Mouse (Mus musculus) midbrain, embryonic 11.5 days (tissue): ENCODE measurements around the gene Sema3b. TPM values are rescaled to one million over a fixed set of nuclear protein-coding genes. Genes with fewer than 3 reads are reported as not detected.
"Not testable (repeated sequence)": the region's sequence is repeated elsewhere in the genome, so short reads cannot be mapped to it uniquely, and the experiment has no call there.

ENCODE experiments used
- ATAC-seq: fragments of 200-750 bp; cut with Nextera tagmentation; 2 replicates; pipeline ENCODE4 v1.8.0; 2017; ENCODE audit warnings: moderate TSS enrichment, moderate library complexity; ENCODE audit not compliant: low FRiP score
- DNase-seq: peaks from one replicate; pipeline ENCODE4 v3.0.0; 2015; ENCODE audit warnings: low spot score; ENCODE audit errors: missing footprints
- H3K27ac ChIP-seq: fragments of 300-500 bp; sonication (generic); 2 replicates; pipeline ENCODE4 v1.5.1; 2014; ENCODE audit warnings: low read depth, low read length
- H3K27me3 ChIP-seq: fragments of 300-500 bp; sonication (generic); 2 replicates; pipeline ENCODE4 v1.6.1; 2014; ENCODE audit warnings: mild to moderate bottlenecking, low read length, moderate library complexity, mixed read lengths; ENCODE audit not compliant: control insufficient read depth, insufficient read depth
- H3K36me3 ChIP-seq: fragments of 300-500 bp; sonication (generic); 2 replicates; pipeline ENCODE4 v1.6.1; 2014; ENCODE audit warnings: mild to moderate bottlenecking, low read length, moderate library complexity, mixed read lengths; ENCODE audit not compliant: control insufficient read depth, insufficient read depth
- H3K4me1 ChIP-seq: fragments of 300-500 bp; sonication (generic); 2 replicates; pipeline ENCODE4 v1.6.1; 2014; ENCODE audit warnings: low read length; ENCODE audit not compliant: control insufficient read depth, insufficient read depth
- H3K4me2 ChIP-seq: fragments of 300-500 bp; sonication (generic); 2 replicates; pipeline ENCODE4 v1.6.1; 2014; ENCODE audit warnings: mild to moderate bottlenecking, moderate library complexity
- H3K4me3 ChIP-seq: fragments of 300-500 bp; sonication (generic); 2 replicates; pipeline ENCODE4 v1.5.1; 2014; ENCODE audit warnings: low read depth, low read length
- H3K9ac ChIP-seq: fragments of 300-500 bp; sonication (generic); 2 replicates; pipeline ENCODE4 v1.6.1; 2014; ENCODE audit warnings: low read length
- H3K9me3 ChIP-seq: fragments of 300-500 bp; sonication (generic); 2 replicates; pipeline ENCODE4 v1.6.1; 2016; ENCODE audit warnings: low read length; ENCODE audit not compliant: control insufficient read depth
- WGBS: fragments of 180-500 bp; shearing (Covaris S2); extraction: QIAGEN DNeasy Blood & Tissue Kit; methylation state at CpG from one replicate; pipeline ENCODE4 v1.1.7; 2014; 5-methylcytosine and 5-hydroxymethylcytosine counted together
- polyA plus RNA-seq: library from polyadenylated mRNA; unstranded; fragments of >200 nt; fragmentation: Nextera tagmentation; extraction: Ambion mirVana; gene quantifications from 2 replicates; pipeline ENCODE4 v1.2.1, GENCODE M21; 2014

The Sema3b gene
- polyA plus RNA-seq, 1 experiment from 2014 or later, result 2.1 TPM

- not testable (repeated sequence) for H3K27ac ChIP-seq, ATAC-seq
These were observed 43.5 kb downstream of the Sema3b start for GRCm38 (mm10) chr9:107565556-107565955.

DNA sequence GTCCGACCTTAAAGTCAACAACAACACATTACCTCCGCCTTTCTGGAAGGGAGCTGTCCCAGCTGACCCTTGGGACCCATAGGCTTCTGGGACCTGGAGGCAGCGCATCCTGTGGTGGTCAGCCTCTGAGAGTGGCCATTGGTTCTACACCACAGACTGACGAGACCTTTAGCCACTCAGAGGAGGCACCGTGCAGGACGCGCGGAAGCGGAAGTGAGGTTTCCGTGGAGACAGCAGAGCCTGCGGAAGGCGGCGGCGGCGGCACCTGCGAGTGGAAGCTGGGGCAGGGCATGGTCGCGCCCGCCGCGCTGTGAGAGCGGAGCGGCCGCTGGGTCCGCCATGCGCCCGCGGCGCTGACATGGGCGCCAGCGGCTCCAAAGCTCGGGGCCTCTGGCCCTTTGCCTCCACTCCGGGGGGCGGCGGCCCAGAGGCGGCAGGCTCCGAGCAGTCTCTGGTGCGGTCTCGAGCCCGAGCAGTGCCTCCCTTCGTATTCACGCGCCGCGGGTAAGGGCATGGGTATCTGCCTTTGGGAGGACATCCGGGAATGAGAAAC lies 45.9 kb downstream of the Sema3b start, which contains the start of gene Tusc2:
TSS of gene Tusc2 (plus strand) at position 227 of the 553 bp plus-strand sequence.
- H3K36me3 ChIP-seq, result peaks cover 12% of the 10 kb centered on the region
- no peaks in the 10 kb centered on the region for H3K9me3 ChIP-seq
- peak within 1 kb of the TSS; percentile 87 for H3K9ac ChIP-seq
- peak within 1 kb of the TSS; percentile 94 for H3K4me3 ChIP-seq
- WGBS, result under 1% methylated on average over 45 of the region's 46 CpGs
- no peak within 1 kb of the TSS for H3K27ac ChIP-seq
- DNase-seq (peak; percentile 97), ATAC-seq (peak; percentile 95)
- H3K4me1 ChIP-seq, result peaks cover 25% of the 10 kb centered on the region
- peak within 1 kb of the TSS; percentile 90 for H3K4me2 ChIP-seq
- H3K27me3 ChIP-seq, result no peaks in the 10 kb centered on the region

More at GRCm38 (mm10) chr9:107565556-107565955, 43.5 kb downstream of the Sema3b start:
- not testable (repeated sequence) for H3K9ac ChIP-seq, H3K27me3 ChIP-seq, H3K9me3 ChIP-seq, H3K4me3 ChIP-seq, DNase-seq, H3K4me2 ChIP-seq, H3K36me3 ChIP-seq
- WGBS, result 45% methylated on average over 5 of the region's 5 CpGs
- peaks cover 34% of the 10 kb centered on the region for H3K4me1 ChIP-seq

DNA sequence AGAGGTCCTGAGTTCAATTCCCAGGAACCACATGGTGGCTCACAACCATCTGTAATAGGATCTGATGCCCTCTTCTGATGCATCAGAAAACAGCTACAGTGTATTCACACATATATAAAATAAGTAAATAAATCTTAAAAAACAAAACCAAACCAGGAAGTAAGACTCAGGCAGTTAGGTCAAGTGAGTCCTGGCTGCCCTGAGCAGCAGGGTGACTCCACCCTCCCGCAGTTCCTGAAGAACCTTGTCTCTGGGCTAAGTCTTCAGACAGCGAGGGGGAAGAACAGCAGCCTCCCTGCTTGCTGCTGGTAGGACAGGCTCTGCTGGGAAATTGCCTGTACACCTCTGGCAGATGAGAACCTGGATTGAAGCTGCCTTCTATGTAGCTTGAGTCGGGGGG lies 52.7 kb downstream of the Sema3b start:
- Histone ChIP-seq H3K27me3 (peaks cover 15% of the 10 kb centered on the region), H3K4me3 (no peak overlapping the region), H3K4me1 (peaks cover 23% of the 10 kb centered on the region), H3K27ac (no peak overlapping the region), H3K9ac (peak overlapping the region; percentile 84; the same call in 1 of the 2 replicates), H3K36me3 (peaks cover 11% of the 10 kb centered on the region), H3K9me3 (no peaks in the 10 kb centered on the region), H3K4me2 (peak overlapping the region; percentile 93)
- DNase-seq (no peak), ATAC-seq (no peak)
- WGBS, result 75% methylated on average over 3 of the region's 3 CpGs

DNA sequence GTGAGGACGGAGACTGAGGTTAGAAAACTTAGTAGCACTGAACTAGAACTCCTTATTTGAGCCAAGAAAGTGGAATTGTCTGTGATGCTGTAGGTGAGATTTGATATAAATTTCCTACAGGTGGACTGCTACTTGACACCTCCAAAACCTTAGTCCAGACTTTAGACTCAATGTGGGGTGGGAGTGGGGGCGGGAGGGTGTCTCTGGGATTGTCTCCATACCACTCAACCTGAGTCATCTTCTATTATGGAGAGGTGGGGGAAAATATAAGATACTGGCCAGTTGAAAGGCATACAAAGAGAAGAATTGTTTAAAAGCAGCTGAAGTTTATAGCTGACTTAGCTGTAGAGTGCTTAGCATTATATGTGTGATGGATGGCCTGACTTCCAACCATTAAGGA lies 53.3 kb downstream of the Sema3b start:
- peaks cover 11% of the 10 kb centered on the region for H3K36me3 ChIP-seq
- H3K27ac ChIP-seq, result no peak overlapping the region
- H3K4me3 ChIP-seq, result peak overlapping the region; percentile 61
- no peaks in the 10 kb centered on the region for H3K9me3 ChIP-seq
- peaks cover 21% of the 10 kb centered on the region for H3K27me3 ChIP-seq
- 48% methylated on average over 2 of the region's 2 CpGs for WGBS
- H3K4me2 ChIP-seq, result peak overlapping the region; percentile 93
- peaks cover 27% of the 10 kb centered on the region for H3K4me1 ChIP-seq
- DNase-seq (no peak), ATAC-seq (no peak)
- peak overlapping the region; percentile 84 for H3K9ac ChIP-seq

- DNase-seq, result peak; percentile 92
- ATAC-seq, result no peak; the same call in 1 of the 2 replicates
- Histone ChIP-seq H3K4me2 (peak overlapping the region; percentile 93), H3K9me3 (no peaks in the 10 kb centered on the region), H3K27me3 (peaks cover 28% of the 10 kb centered on the region), H3K27ac (peak overlapping the region; percentile 78), H3K4me1 (peaks cover 27% of the 10 kb centered on the region), H3K9ac (peak overlapping the region; percentile 84), H3K4me3 (peak overlapping the region; percentile 61), H3K36me3 (peaks cover 11% of the 10 kb centered on the region)
- 0% methylated on average over 22 of the region's 23 CpGs for WGBS
These were observed 54.0 kb downstream of the Sema3b start for GRCm38 (mm10) chr9:107555031-107555457.

DNA sequence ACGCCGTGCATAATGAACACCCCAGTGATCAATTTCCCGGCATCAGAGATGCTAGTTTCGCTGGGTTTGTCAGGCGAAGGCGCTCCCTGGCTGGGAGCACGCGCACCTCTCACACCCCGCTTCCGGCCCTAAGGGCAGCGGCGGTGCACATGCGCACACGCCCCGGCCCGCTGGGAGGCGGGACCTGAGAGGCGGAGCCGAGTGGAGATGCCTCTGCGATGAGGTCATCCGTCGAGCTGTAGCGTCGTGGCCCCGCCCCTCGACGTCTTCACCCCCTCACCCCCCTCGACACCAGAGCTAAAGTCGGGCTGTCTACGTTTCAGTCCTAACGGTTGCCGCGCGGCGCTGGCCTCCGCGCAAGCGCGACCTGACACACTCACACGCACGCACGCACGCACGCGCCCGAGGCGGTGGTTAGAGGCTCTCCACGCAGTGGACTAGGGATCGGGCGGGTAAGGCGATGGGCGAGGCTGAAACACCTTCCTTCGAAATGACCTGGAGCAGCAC lies 54.7 kb downstream of the Sema3b start:
- peak overlapping the region; percentile 93 for H3K4me2 ChIP-seq
- peak overlapping the region; percentile 78 for H3K27ac ChIP-seq
- peaks cover 28% of the 10 kb centered on the region for H3K27me3 ChIP-seq
- H3K9ac ChIP-seq, result peak overlapping the region; percentile 84
- H3K4me1 ChIP-seq, result peaks cover 27% of the 10 kb centered on the region
- DNase-seq (peak; percentile 100), ATAC-seq (peak; percentile 92)
- no peaks in the 10 kb centered on the region for H3K9me3 ChIP-seq
- under 1% methylated on average over 52 of the region's 53 CpGs for WGBS
- H3K4me3 ChIP-seq, result peak overlapping the region; percentile 61
- H3K36me3 ChIP-seq, result peaks cover 7% of the 10 kb centered on the region

GRCm38 (mm10) chr9:107553541-107554318 lies 55.3 kb downstream of the Sema3b start:
- peak overlapping the region; percentile 61 for H3K4me3 ChIP-seq
- DNase-seq (no peak), ATAC-seq (peak; percentile 75)
- WGBS, result 7% methylated on average over 37 of the region's 37 CpGs
- peaks cover 28% of the 10 kb centered on the region for H3K27me3 ChIP-seq
- H3K9me3 ChIP-seq, result no peaks in the 10 kb centered on the region
- peak overlapping the region; percentile 93 for H3K4me2 ChIP-seq
- peaks cover 3% of the 10 kb centered on the region; the same call in 1 of the 2 replicates for H3K36me3 ChIP-seq
- H3K27ac ChIP-seq, result peak overlapping the region; percentile 51; the same call in 1 of the 2 replicates
- peaks cover 27% of the 10 kb centered on the region for H3K4me1 ChIP-seq
- H3K9ac ChIP-seq, result peak overlapping the region; percentile 68

DNA sequence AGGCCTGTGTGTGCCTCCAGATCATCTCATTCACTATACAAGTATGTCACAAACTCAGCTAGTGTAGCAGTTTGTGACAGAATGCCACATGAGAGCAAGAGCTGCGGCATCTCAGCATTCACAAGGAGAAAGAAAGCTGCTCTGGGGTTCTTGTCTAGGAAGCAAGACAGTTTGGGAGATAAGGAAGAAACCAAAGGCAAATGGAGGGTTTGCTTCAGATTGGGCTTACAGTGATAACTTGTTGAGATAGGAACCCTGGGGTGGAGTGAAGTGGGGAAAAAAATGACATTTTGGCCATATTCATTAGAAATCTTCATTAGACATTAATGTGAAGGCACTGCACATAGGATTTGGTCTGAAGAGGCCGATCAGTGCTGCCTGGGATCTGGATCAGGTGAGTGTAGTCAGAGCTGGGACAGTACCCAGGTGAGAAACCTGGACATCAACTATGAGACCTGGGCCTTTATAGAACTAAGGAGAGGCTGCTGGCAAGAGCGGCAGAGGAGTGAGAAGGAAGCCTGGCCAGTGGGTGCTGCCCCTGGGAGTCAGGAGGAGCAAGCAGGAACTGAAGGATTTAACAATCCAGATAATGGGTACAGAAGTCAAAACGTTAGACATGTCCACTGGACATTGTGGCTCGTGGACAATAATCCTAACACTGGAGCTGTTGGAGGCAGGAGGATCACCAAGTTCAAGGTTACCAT lies 56.2 kb downstream of the Sema3b start:
- Histone ChIP-seq H3K27ac (no peak overlapping the region), H3K27me3 (peaks cover 28% of the 10 kb centered on the region), H3K36me3 (no peaks in the 10 kb centered on the region), H3K9me3 (no peaks in the 10 kb centered on the region), H3K4me3 (no peak overlapping the region), H3K4me2 (no peak overlapping the region), H3K4me1 (peaks cover 27% of the 10 kb centered on the region), H3K9ac (no peak overlapping the region)
- WGBS, result 81% methylated on average over 5 of the region's 5 CpGs
- DNase-seq (no peak), ATAC-seq (no peak)
